Mouse (Mus musculus) Muller cell, postnatal 12 days (primary cell): Measurements from ENCODE around the gene Spdye4a.
"Not testable (repeated sequence)": the region's sequence is repeated elsewhere in the genome, so short reads cannot be mapped to it uniquely, and the experiment has no call there.

Experiments
- DNase-seq: peaks from one replicate; pipeline ENCODE4 v3.0.0-alpha.2; 2015; ENCODE audit errors: inconsistent ontology term

The Spdye4a gene

DNA sequence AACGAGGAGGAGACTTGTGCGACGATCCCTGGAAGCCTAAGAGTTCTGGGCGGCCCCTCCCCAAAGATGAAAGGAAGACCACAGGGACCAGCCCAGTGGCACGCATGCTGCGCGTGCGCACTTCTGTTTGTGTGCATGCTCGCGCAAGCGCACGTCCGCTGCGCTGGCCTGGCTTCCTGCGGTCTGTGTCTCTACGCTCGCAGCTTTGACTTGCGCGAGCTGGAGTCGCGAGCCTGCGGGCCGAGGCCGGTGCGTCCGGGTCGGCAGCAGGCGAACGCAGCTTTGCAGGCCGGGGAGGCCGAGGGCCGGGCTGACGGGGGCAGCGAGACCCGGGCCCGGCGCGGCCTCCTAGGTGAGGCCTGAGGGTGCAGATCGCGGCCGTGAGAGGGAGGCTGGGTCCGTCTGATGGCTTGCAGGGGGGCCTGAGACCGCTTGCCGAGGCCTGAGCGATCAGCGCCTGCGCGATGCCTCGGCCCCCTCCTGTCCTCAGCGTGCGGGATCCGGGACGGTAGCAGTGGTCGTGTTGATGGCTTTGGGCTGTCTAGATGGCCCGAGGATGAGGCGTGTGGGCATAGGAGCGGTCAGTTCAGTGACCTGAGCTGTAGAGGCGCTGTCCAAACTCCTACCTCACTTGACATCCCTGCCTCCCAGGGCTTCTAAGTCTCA, 8.5 kb upstream of the Spdye4a start, which contains the start of gene Zfp12:
TSS of gene Zfp12 (plus strand) at position 136 of the 666 bp plus-strand sequence.
- DNase-seq, result peak; percentile 96

GRCm38 (mm10) chr5:143222287-143222686, 4.4 kb downstream of the Spdye4a start:
- no peak for DNase-seq

DNA sequence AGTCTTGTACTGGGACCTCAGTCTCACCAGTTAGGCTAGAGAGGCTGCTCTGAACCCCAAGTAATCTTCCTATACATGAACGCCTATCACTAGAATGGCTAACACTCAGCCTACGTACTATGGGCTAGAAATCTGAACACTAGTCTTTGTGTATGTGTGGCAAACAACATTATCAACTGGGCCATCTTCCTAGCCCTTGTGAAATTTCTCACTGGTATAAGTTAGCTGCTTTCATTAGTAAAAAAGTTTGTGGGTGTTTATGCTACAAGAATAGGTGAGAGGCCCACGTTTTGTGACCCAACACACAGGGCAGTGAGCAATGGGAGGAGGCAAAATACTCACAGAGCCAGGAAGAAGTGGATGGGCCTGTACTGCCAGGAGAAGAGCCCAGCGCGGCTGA, 5.7 kb downstream of the Spdye4a start:
- no peak for DNase-seq

DNA sequence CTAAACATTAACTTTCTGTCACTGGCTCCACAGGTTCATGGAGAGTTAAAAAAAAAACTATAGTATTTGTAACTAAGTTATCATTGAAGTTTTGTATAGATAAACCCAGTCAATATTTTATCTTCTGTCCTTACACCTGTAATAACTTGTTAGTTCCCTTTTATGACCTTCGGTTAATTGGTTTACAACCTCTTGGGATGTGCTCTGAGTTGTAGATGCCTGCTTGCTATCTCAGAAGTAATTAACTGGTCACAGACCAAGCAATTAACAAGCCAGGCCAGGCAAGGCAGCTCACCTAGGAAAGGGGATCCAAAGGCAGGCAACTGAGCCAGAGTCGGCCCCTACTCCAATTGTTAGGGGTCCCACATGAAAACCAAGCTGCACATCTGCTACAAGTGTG, 12.9 kb downstream of the Spdye4a start:
- no peak for DNase-seq

DNA sequence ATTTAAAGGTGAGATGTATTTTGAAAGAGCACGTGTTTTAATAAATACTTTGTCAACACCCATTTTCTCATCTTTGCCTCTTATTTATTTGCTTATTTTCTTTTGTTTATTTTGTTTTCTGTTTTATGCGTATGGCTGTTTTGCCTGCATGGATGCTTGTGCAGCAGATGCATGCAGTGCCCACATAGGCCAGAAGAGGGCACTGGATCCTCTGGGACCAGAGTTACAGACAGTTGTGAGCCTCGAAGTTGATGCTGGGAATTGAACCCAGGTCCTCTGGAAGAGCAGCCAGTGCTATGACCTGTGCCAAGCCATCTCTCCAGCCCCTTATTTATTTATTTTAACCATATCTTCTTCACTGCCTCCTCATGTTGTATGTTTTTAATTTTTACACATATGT, 21.7 kb downstream of the Spdye4a start:
- no peak for DNase-seq

- DNase-seq, result peak; percentile 4
Measured at GRCm38 (mm10) chr5:143196506-143196905, 30.2 kb downstream of the Spdye4a start.

DNA sequence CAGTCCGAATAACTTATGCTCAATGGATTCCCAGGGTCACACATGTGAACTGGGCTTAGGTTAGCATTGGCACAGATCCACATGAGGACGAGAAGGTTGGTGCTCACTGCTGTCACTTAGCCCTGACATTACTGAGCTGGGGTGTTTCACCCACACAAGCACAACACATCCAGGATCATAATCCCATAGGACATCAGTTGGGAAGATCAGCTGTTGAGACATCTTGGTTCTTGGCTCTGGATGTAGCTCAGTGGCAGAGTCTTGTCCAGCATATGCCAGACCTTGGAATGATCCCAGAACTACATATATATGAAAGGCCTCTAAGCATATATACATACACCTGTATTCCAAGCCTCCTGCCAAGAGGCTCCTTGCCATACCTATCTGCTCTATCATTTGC, 31.5 kb downstream of the Spdye4a start:
- no peak for DNase-seq

- DNase-seq, result peak; percentile 9
Measured at GRCm38 (mm10) chr5:143194747-143195146, 31.9 kb downstream of the Spdye4a start.

DNA sequence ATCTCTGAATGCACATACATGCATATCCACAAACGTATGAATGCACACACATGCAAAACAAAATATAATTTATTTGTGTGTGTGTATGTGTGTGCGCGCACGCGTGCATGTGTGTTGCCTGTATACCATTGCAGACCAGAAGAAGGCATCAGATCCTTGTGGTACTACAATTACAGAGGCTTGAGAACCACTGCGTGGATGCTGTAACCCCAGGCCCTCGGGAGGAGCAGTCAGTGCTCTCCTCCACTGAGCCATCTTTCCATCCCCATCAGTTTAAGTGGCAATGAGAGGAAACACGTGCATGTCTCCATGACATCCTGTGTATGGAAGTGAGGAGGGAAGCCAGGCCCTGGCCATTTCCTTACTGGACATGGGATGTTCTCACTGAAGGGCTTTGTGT, 33.9 kb downstream of the Spdye4a start:
- DNase-seq, result no peak

GRCm38 (mm10) chr5:143188014-143188413, 38.7 kb downstream of the Spdye4a start:
- not testable (repeated sequence) for DNase-seq

DNA sequence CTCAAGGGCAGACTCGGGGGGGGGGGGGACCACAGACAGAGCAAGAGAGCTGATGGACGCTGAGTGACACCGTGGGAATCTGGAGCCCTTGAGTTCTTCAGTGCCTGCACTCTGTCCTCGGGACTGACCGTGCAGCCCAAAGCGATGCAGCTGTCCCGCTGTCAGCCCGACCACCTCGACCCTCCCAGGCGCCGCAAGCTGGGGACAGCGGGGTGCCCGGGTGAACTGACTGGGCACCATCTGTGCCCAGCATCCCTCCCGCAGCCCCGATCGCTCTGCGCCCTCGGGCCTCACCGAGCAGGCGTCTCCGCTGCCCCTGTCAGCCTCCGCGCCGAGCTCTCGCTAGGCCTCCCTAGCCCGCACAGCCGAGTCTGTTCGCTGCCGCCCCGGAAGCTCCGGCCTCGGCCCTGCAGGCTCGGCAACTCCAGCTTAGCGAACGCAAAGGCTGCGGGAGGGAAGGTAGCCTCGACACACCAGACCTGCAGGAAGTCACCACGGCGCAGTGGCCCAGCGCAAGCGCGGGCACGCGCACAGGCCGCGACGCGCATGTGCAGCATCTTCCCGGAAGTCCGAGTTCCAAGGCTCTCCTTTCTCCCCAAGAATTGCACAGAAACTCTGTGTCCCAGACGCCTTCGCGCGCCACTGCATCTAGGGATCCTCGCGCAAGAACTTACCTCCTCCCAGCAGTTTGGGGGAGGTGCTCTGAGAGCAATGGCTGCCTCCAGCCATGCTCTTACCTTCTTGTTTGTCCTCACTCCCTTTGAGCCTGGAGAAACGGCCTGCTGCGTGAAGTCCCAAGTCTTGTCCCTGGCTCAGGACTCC, 46.2 kb downstream of the Spdye4a start, which contains the start of the genes Rbak and Spdye4b:
TSS of gene Rbak (minus strand) at position 521 of the 822 bp plus-strand sequence.
TSS of gene Spdye4b (plus strand) at position 763 of the 822 bp plus-strand sequence.
- peak; percentile 94 for DNase-seq

DNA sequence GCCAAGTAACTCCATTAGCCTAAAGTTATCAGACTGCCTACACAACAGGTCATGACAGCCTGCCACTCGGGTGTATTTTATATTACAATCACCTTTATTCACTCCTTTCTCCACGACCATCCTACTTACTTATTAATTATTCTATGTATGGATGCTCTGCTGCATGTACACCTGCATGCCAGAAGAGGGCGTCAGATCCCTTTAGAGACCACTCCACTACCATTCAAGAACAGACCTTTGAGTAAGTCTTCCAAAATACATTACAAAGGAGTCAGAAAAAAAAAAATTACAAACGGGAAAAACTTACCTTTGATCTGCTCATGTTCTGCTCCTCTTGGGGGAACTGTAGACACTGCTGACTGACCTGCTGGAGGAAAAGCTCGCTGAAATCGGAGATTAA, 47.5 kb downstream of the Spdye4a start:
- DNase-seq, result peak; percentile 16

GRCm38 (mm10) chr5:143177541-143178200, 49.0 kb downstream of the Spdye4a start:
- no peak for DNase-seq

GRCm38 (mm10) chr5:143175970-143176369, 50.7 kb downstream of the Spdye4a start:
- DNase-seq, result no peak
